Mouse (Mus musculus) forebrain, postnatal 0 days (tissue): ENCODE measurements at regions not wholly inside any gene's neighbourhood (a gene's known extent, or its start where the extent isn't known, plus 50 kb on each side); places are given as distances from the start of the nearest gene placed in this dataset.
A peak's percentile ranks its signal among the peaks of the same experiment; 100 is the strongest.

Experiments used
- ATAC-seq: fragments of 200-750 bp; cut with Nextera tagmentation; 2 replicates; pipeline ENCODE4 v1.8.0; 2017; ENCODE audit warnings: mild to moderate bottlenecking, moderate library complexity
- DNase-seq: peaks from one replicate; pipeline ENCODE4 v3.0.0-alpha.2; 2015
- H3K27ac ChIP-seq: fragments of 300-500 bp; sonication (generic); 2 replicates; pipeline ENCODE4 v1.5.1; 2014; ENCODE audit warnings: low read depth, mild to moderate bottlenecking, antibody characterized with exemption, low read length, moderate library complexity, mixed read lengths
- H3K27me3 ChIP-seq: fragments of 300-500 bp; sonication (generic); 2 replicates; pipeline ENCODE4 v1.6.1; 2014; ENCODE audit warnings: mild to moderate bottlenecking, low read length, mixed read lengths; ENCODE audit not compliant: insufficient read depth
- H3K36me3 ChIP-seq: fragments of 300-500 bp; sonication (generic); 2 replicates; pipeline ENCODE4 v1.6.1; 2014; ENCODE audit warnings: mild to moderate bottlenecking, moderate library complexity; ENCODE audit not compliant: insufficient read depth
- H3K4me1 ChIP-seq: fragments of 300-500 bp; sonication (generic); 2 replicates; pipeline ENCODE4 v1.6.1; 2014; ENCODE audit warnings: antibody characterized with exemption; ENCODE audit not compliant: insufficient read depth
- H3K4me2 ChIP-seq: fragments of 300-500 bp; sonication (generic); 2 replicates; pipeline ENCODE4 v1.6.1; 2014; ENCODE audit warnings: low read depth, mild to moderate bottlenecking, moderate library complexity
- H3K4me3 ChIP-seq: fragments of 300-500 bp; sonication (generic); 2 replicates; pipeline ENCODE4 v1.5.1; 2014; ENCODE audit warnings: low read depth, low read length, mixed read lengths
- H3K9ac ChIP-seq: fragments of 300-500 bp; sonication (generic); 2 replicates; pipeline ENCODE4 v1.6.1; 2014; ENCODE audit warnings: mild to moderate bottlenecking
- H3K9me3 ChIP-seq: fragments of 300-500 bp; sonication (generic); 2 replicates; pipeline ENCODE4 v1.6.1; 2016; ENCODE audit warnings: low read length
- CTCF ChIP-seq: sonication (generic); IDR thresholded peaks from 2 replicates; pipeline ENCODE4 v1.5.1; 2016; ENCODE audit warnings: antibody characterized with exemption, control low read depth, low read depth
- WGBS: fragments of 180-500 bp; shearing (Covaris S2); extraction: QIAGEN DNeasy Blood & Tissue Kit; methylation state at CpG from one replicate; pipeline ENCODE4 v1.1.7; 2014; 5-methylcytosine and 5-hydroxymethylcytosine counted together

- Histone ChIP-seq H3K9ac (no peak overlapping the region), H3K4me3 (no peak overlapping the region), H3K9me3 (no peaks in the 10 kb centered on the region), H3K27me3 (no peaks in the 10 kb centered on the region), H3K4me1 (no peaks in the 10 kb centered on the region), H3K36me3 (no peaks in the 10 kb centered on the region), H3K4me2 (no peak overlapping the region), H3K27ac (no peak overlapping the region)
- TF ChIP-seq CTCF = no peak
- no peak for DNase-seq
- WGBS = 78% methylated on average over 2 of the region's 2 CpGs
- no peak for ATAC-seq
Measured at GRCm38 (mm10) chr8:23516469-23516868, 1105.3 kb downstream of the Mrps31 start.

DNA sequence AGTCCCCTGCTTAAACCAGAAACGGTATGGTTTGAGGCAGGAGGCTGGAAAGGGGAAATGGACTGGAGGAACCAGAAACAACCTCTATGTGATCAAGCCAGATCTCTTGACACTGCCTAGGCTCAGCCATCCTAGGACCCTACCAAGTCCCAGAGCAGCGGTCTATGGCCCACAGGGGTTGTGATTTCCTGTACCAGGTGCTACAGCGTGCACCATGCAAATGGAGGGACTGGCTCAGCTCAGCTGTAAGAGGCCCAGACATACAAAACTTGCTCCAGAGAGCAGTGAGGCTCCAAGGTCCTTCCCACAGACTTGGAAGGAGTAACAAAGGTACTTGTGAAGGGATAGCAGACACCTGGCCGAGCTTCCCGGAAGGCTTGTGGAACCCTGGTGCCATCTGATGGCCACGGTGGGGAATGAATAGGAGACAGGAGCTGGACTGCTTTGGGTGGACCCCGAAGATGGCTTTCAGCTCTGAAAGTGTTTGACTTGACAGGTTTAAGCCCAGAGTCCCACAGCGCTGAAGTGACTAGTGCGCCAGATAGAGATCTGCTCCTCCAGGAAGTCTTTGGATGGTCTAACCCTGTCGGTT, 1120.5 kb downstream of the Mrps31 start:
- Histone ChIP-seq H3K27me3 (no peaks in the 10 kb centered on the region), H3K4me2 (no peak overlapping the region), H3K36me3 (no peaks in the 10 kb centered on the region), H3K9ac (no peak overlapping the region), H3K9me3 (no peaks in the 10 kb centered on the region), H3K4me3 (no peak overlapping the region), H3K27ac (no peak overlapping the region), H3K4me1 (no peaks in the 10 kb centered on the region)
- DNase-seq = peak; percentile 74
- peak; percentile 78 for ATAC-seq
- TF ChIP-seq CTCF = peak; percentile 82
- WGBS = 51% methylated on average over 10 of the region's 10 CpGs

GRCm38 (mm10) chr8:23537681-23538359, 1126.7 kb downstream of the Mrps31 start:
- Histone ChIP-seq H3K27me3 (no peaks in the 10 kb centered on the region), H3K27ac (no peak overlapping the region), H3K4me1 (no peaks in the 10 kb centered on the region), H3K9ac (no peak overlapping the region), H3K9me3 (no peaks in the 10 kb centered on the region), H3K36me3 (no peaks in the 10 kb centered on the region), H3K4me3 (no peak overlapping the region), H3K4me2 (no peak overlapping the region)
- DNase-seq (no peak), ATAC-seq (no peak)
- 61% methylated on average over 7 of the region's 7 CpGs for WGBS
- no peak for TF ChIP-seq CTCF

DNA sequence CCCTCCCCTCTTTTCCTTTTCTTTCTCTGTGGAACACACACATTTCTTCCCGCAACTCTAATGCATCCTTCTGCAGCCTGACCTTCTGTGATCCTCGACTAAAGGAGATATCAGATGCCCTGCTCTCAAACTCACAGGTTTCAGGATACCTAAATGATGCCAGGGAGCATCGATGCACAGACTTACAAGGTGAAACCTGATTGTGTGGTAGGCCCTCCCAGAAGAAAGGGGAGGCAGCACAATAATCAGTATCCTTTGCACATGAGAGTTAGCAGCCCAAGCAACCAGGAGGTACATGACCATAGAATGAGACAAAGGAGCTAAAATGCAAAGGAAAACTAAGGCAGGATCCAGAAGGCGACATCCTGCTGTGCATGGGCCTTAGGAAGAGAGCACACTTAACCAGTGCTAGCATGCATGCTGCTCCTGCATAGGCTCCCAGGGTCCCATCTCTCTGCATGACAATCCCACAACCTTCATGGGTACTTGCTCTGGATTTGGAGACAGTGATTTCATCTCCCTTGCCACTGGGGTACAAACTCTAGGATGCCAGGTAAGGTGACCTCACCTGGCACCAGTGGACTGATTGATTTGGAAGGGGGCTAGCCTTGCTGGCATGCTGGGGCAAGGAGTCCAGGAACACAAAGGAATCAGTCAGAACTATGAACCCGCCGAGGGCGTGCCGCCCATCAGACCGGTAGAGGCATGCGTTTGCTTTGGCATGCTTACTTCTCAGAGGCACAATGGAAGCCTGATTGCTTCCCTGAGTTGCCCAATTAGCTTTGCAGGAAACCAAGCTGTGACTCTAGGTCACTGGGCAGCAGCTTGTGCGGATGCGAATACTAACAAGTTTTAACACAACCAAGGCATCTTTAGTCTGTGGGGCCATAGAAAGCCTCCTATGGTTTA, 1142.7 kb downstream of the Mrps31 start:
- no peak for DNase-seq
- Histone ChIP-seq H3K9ac (no peak overlapping the region), H3K4me3 (no peak overlapping the region), H3K27me3 (no peaks in the 10 kb centered on the region), H3K36me3 (no peaks in the 10 kb centered on the region), H3K4me2 (no peak overlapping the region), H3K4me1 (no peaks in the 10 kb centered on the region), H3K9me3 (no peaks in the 10 kb centered on the region), H3K27ac (no peak overlapping the region)
- ATAC-seq = no peak
- no peak for TF ChIP-seq CTCF
- 41% methylated on average over 12 of the region's 12 CpGs for WGBS

DNA sequence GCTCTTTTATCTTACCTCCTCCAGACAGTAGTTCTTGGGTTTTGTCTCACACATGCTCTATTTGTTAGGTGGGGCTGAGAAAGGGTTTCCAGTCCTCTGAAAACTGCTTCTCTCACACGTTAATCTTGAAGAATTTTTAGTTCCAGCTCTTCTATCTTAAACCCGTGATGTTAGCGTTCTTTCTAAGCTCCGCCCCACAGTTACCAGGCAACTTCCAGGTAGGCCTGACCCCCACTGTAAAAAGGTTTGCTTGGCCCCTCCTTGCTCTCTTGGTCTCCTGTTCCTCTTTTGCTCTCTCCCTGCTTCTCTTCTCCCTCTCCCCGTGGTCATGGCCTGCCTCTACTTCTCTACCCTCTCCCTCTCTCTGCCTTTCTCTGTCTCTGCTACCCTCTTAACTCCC, 1149.7 kb downstream of the Mrps31 start:
- WGBS = 70% methylated on average over 5 of the region's 5 CpGs

DNA sequence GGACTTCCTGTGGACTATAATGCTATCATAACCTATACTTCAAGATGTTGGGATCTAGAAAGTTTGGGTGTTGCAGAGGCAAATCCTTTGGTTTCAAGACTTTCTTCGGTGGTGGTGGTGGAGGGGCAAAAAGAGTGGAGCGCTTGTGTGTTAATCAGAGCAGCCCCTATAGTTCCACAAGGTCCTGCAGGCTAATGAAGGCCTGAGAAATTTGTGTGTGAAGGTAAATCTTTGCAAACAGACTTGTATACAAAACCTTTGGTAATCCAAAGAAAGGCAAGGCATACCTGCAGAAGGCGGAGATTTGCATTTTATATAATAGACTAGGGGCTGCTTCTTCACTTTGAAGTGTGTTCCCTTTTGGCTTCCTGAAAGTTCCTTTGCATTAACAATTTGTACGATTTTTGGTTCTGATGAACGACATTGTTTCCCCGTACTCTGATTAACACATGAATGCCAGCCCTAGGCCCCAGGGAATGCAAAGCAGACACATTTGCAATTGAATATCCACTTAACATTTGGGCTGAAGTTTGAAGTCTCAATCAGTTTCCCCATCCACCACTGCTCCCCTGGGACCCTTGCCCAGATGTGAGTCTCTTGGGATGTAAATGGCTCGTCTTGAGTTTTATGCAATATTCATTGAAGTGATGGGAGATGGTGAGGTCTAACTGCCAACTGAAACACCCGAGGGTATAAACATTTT, 1150.7 kb downstream of the Mrps31 start:
- H3K9ac ChIP-seq = no peak overlapping the region
- no peaks in the 10 kb centered on the region for H3K27me3 ChIP-seq
- H3K27ac ChIP-seq = no peak overlapping the region; the same call in 1 of the 2 replicates
- DNase-seq = peak; percentile 37
- no peak overlapping the region for H3K4me3 ChIP-seq
- H3K9me3 ChIP-seq = no peaks in the 10 kb centered on the region
- ATAC-seq = peak; percentile 61; the same call in 1 of the 2 replicates
- H3K4me1 ChIP-seq = peaks cover 4% of the 10 kb centered on the region; the same call in 1 of the 2 replicates
- H3K36me3 ChIP-seq = no peaks in the 10 kb centered on the region
- no peak for TF ChIP-seq CTCF
- WGBS = 9% methylated on average over 8 of the region's 8 CpGs
- peak overlapping the region; percentile 35; the same call in 1 of the 2 replicates for H3K4me2 ChIP-seq

More for the DNA sequence above, 1149.7 kb downstream of the Mrps31 start:
- Histone ChIP-seq H3K9ac (no peak overlapping the region), H3K27me3 (no peaks in the 10 kb centered on the region), H3K36me3 (no peaks in the 10 kb centered on the region), H3K27ac (no peak overlapping the region), H3K4me1 (peaks cover 4% of the 10 kb centered on the region; the same call in 1 of the 2 replicates), H3K9me3 (no peaks in the 10 kb centered on the region), H3K4me2 (no peak overlapping the region), H3K4me3 (no peak overlapping the region)
- TF ChIP-seq CTCF = no peak
- DNase-seq (no peak), ATAC-seq (no peak)
